Mouse (Mus musculus) heart, embryonic 15.5 days (tissue): ENCODE measurements around the gene Meis1. TPM values are rescaled to one million over a fixed set of nuclear protein-coding genes. Genes with fewer than 3 reads are reported as not detected.

Source experiments
- ATAC-seq: fragments of 200-750 bp; cut with Nextera tagmentation; replicated peaks from 2 replicates; pipeline ENCODE4 v1.8.0; 2017; ENCODE audit warnings: low read depth, moderate TSS enrichment; ENCODE audit not compliant: insufficient number of reproducible peaks, insufficient read depth, low FRiP score
- H3K27ac ChIP-seq: fragments of 300-500 bp; sonication (generic); 2 replicates; pipeline ENCODE4 v1.5.1; 2015; ENCODE audit warnings: mild to moderate bottlenecking, inconsistent platforms
- H3K27me3 ChIP-seq: fragments of 300-500 bp; sonication (generic); 2 replicates; pipeline ENCODE4 v1.6.1; 2015; ENCODE audit warnings: inconsistent platforms
- H3K36me3 ChIP-seq: fragments of 300-500 bp; sonication (generic); 2 replicates; pipeline ENCODE4 v1.6.1; 2015; ENCODE audit warnings: mild to moderate bottlenecking, inconsistent platforms
- H3K4me1 ChIP-seq: fragments of 300-500 bp; sonication (generic); replicated peaks from 2 replicates; pipeline ENCODE4 v1.6.1; 2015; ENCODE audit warnings: inconsistent platforms
- H3K4me2 ChIP-seq: fragments of 300-500 bp; sonication (generic); 2 replicates; pipeline ENCODE4 v1.6.1; 2015; ENCODE audit warnings: inconsistent platforms, mild to moderate bottlenecking, moderate library complexity
- H3K4me3 ChIP-seq: fragments of 300-500 bp; sonication (generic); 2 replicates; pipeline ENCODE4 v1.5.1; 2015; ENCODE audit warnings: mild to moderate bottlenecking, inconsistent platforms
- H3K9ac ChIP-seq: fragments of 300-500 bp; sonication (generic); 2 replicates; pipeline ENCODE4 v1.6.1; 2015; ENCODE audit warnings: mild to moderate bottlenecking, inconsistent platforms
- H3K9me3 ChIP-seq: fragments of 300-500 bp; sonication (generic); replicated peaks from 2 replicates; pipeline ENCODE4 v1.6.1; 2016; ENCODE audit warnings: inconsistent platforms
- WGBS: fragments of 180-500 bp; shearing (Covaris S2); methylation state at CpG from one replicate; pipeline ENCODE4 v1.1.7; 2015; ENCODE audit warnings: mixed read lengths; 5-methylcytosine and 5-hydroxymethylcytosine counted together
- polyA plus RNA-seq: library from polyadenylated mRNA; unstranded; fragments of >200 nt; fragmentation: Nextera tagmentation; extraction: Ambion mirVana; gene quantifications from 2 replicates; pipeline ENCODE4 v1.2.1, GENCODE M21; 2015

The Meis1 gene
- polyA plus RNA-seq, 1 experiment from 2014 or later, result 51.8 TPM

GRCm38 (mm10) chr11:18959465-18959864, 59.3 kb downstream of the Meis1 start:
- Histone ChIP-seq H3K4me1 (peaks cover 79% of the 10 kb centered on the region), H3K27ac (peak overlapping the region; percentile 82), H3K27me3 (no peaks in the 10 kb centered on the region), H3K36me3 (no peaks in the 10 kb centered on the region), H3K4me2 (no peak overlapping the region), H3K4me3 (no peak overlapping the region), H3K9ac (no peak overlapping the region), H3K9me3 (no peaks in the 10 kb centered on the region)
- 57% methylated on average over 1 of the region's 1 CpGs for WGBS
- no peak for ATAC-seq

- peak overlapping the region; percentile 82 for H3K27ac ChIP-seq
- H3K9me3 ChIP-seq, result no peaks in the 10 kb centered on the region
- H3K27me3 ChIP-seq, result no peaks in the 10 kb centered on the region
- WGBS, result 11% methylated on average over 12 of the region's 12 CpGs
- H3K9ac ChIP-seq, result no peak overlapping the region
- peak overlapping the region; percentile 24 for H3K4me3 ChIP-seq
- H3K4me2 ChIP-seq, result peak overlapping the region; percentile 51
- no peaks in the 10 kb centered on the region for H3K36me3 ChIP-seq
- peaks cover 68% of the 10 kb centered on the region for H3K4me1 ChIP-seq
- ATAC-seq, result peak; percentile 70
These were observed 60.7 kb downstream of the Meis1 start for GRCm38 (mm10) chr11:18957805-18958770.

- H3K27me3 ChIP-seq, result no peaks in the 10 kb centered on the region
- H3K36me3 ChIP-seq, result no peaks in the 10 kb centered on the region
- no peak overlapping the region for H3K9ac ChIP-seq
- 0 out of 2 replicates have a peak, but pooled peaks have one; percentile 15 for ATAC-seq
- peak overlapping the region; percentile 51 for H3K4me2 ChIP-seq
- H3K9me3 ChIP-seq, result no peaks in the 10 kb centered on the region
- H3K4me1 ChIP-seq, result peaks cover 60% of the 10 kb centered on the region
- peak overlapping the region; percentile 24 for H3K4me3 ChIP-seq
- H3K27ac ChIP-seq, result peak overlapping the region; percentile 82
- 10% methylated on average over 12 of the region's 12 CpGs for WGBS
These were observed 61.5 kb downstream of the Meis1 start for GRCm38 (mm10) chr11:18957097-18957804.

- Histone ChIP-seq H3K4me3 (no peak overlapping the region), H3K36me3 (no peaks in the 10 kb centered on the region), H3K27me3 (no peaks in the 10 kb centered on the region), H3K9ac (no peak overlapping the region), H3K4me2 (no peak overlapping the region), H3K27ac (peak overlapping the region; percentile 82; the same call in 1 of the 2 replicates), H3K4me1 (peaks cover 48% of the 10 kb centered on the region), H3K9me3 (no peaks in the 10 kb centered on the region)
- ATAC-seq, result no peak
- 48% methylated on average over 7 of the region's 7 CpGs for WGBS
These were observed 62.8 kb downstream of the Meis1 start for GRCm38 (mm10) chr11:18955969-18956368.

DNA sequence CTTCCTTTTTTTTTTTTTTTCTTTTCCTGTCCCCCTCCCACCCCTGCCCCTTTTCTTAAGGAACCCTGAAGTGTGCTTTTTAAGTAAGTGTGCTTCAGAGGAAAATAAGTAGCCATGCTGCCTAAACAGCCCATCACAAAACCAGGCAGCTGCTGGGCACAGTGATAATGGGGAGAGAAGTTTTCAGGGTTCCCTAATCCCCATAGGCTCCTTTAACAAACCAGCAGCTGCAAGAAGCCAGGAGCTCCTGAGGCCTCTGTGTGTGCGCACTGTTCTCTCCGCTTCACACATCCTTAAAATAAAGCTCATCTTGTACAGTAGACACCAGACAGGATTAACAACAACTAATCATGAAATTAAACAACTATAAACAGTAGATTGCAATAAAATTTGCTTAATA, 63.9 kb downstream of the Meis1 start:
- Histone ChIP-seq H3K4me2 (no peak overlapping the region), H3K9me3 (no peaks in the 10 kb centered on the region), H3K9ac (no peak overlapping the region), H3K4me3 (no peak overlapping the region), H3K36me3 (no peaks in the 10 kb centered on the region), H3K4me1 (peaks cover 47% of the 10 kb centered on the region), H3K27ac (no peak overlapping the region), H3K27me3 (no peaks in the 10 kb centered on the region)
- no peak for ATAC-seq
- 85% methylated on average over 2 of the region's 2 CpGs for WGBS

DNA sequence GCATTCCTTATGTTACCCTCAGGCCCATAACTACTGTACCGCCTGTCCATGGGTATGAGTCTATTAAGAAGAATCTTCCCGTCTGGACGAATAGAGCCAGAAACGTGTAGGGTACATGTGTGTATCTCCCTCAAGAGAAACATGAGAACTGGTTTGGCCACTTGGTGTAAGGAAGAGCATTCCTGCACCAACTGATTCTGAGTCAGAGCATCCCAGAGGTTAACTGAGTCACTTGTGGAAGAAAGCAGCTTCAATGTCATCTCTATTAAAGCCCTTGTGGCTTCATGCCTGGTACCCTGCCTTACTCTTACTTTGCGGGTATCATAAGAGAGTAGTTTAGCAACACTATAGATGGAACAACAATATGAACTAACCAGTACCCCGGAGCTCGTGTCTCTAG, 64.9 kb downstream of the Meis1 start:
- H3K4me1 ChIP-seq, result peaks cover 46% of the 10 kb centered on the region
- no peak overlapping the region for H3K4me3 ChIP-seq
- 78% methylated on average over 7 of the region's 7 CpGs for WGBS
- H3K4me2 ChIP-seq, result no peak overlapping the region
- no peaks in the 10 kb centered on the region for H3K27me3 ChIP-seq
- no peak for ATAC-seq
- no peak overlapping the region for H3K27ac ChIP-seq
- H3K9me3 ChIP-seq, result no peaks in the 10 kb centered on the region
- H3K36me3 ChIP-seq, result no peaks in the 10 kb centered on the region
- no peak overlapping the region for H3K9ac ChIP-seq

- no peak overlapping the region for H3K9ac ChIP-seq
- H3K27me3 ChIP-seq, result no peaks in the 10 kb centered on the region
- H3K36me3 ChIP-seq, result no peaks in the 10 kb centered on the region
- no peaks in the 10 kb centered on the region for H3K9me3 ChIP-seq
- H3K27ac ChIP-seq, result peak overlapping the region; percentile 88
- no peak for ATAC-seq
- WGBS, result 53% methylated on average over 13 of the region's 13 CpGs
- no peak overlapping the region for H3K4me3 ChIP-seq
- H3K4me1 ChIP-seq, result peaks cover 54% of the 10 kb centered on the region
- H3K4me2 ChIP-seq, result no peak overlapping the region
These were observed 70.0 kb downstream of the Meis1 start for GRCm38 (mm10) chr11:18948600-18949295.

GRCm38 (mm10) chr11:18947434-18947833, 71.4 kb downstream of the Meis1 start:
- Histone ChIP-seq H3K4me3 (no peak overlapping the region), H3K9ac (no peak overlapping the region), H3K4me2 (no peak overlapping the region), H3K9me3 (no peaks in the 10 kb centered on the region), H3K27me3 (no peaks in the 10 kb centered on the region), H3K27ac (peak overlapping the region; percentile 88), H3K36me3 (no peaks in the 10 kb centered on the region), H3K4me1 (peaks cover 62% of the 10 kb centered on the region)
- ATAC-seq, result peak; percentile 55; the same call in 1 of the 2 replicates
- 25% methylated on average over 3 of the region's 3 CpGs for WGBS

DNA sequence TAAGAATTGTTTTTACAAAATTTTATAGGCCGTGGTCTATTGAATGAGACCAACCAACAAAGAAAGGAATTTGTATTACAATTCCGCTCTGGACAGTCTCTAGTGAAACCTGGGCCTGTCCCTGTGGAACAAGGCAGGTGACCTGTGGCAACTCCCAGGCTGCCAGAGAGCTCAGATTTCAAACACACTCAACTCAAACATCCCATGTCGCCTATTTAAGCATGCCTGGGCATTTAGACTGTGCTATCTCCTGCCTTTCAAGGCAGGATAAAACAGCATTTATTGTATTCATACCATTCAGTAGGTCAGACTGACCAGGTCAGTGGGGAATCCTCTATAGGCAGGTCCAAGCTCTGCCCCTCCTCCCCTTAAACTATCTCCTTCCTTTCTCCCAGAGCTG, 73.0 kb downstream of the Meis1 start:
- Histone ChIP-seq H3K9me3 (no peaks in the 10 kb centered on the region), H3K4me3 (no peak overlapping the region), H3K9ac (no peak overlapping the region), H3K4me1 (peaks cover 69% of the 10 kb centered on the region), H3K4me2 (no peak overlapping the region), H3K36me3 (no peaks in the 10 kb centered on the region), H3K27ac (peak overlapping the region; percentile 73), H3K27me3 (no peaks in the 10 kb centered on the region)
- ATAC-seq, result peak; percentile 46; the same call in 1 of the 2 replicates
- WGBS, result 34% methylated on average over 3 of the region's 3 CpGs

GRCm38 (mm10) chr11:18944972-18945625, 73.7 kb downstream of the Meis1 start:
- ATAC-seq, result no peak
- no peaks in the 10 kb centered on the region for H3K36me3 ChIP-seq
- H3K4me1 ChIP-seq, result peaks cover 66% of the 10 kb centered on the region
- H3K27ac ChIP-seq, result peak overlapping the region; percentile 73
- H3K9me3 ChIP-seq, result no peaks in the 10 kb centered on the region
- H3K4me2 ChIP-seq, result no peak overlapping the region
- WGBS, result 55% methylated on average over 14 of the region's 14 CpGs
- H3K4me3 ChIP-seq, result no peak overlapping the region
- no peak overlapping the region for H3K9ac ChIP-seq
- H3K27me3 ChIP-seq, result no peaks in the 10 kb centered on the region
